9 mouse cellular contexts compared by ENCODE assay signal in the genomic region with DNA sequence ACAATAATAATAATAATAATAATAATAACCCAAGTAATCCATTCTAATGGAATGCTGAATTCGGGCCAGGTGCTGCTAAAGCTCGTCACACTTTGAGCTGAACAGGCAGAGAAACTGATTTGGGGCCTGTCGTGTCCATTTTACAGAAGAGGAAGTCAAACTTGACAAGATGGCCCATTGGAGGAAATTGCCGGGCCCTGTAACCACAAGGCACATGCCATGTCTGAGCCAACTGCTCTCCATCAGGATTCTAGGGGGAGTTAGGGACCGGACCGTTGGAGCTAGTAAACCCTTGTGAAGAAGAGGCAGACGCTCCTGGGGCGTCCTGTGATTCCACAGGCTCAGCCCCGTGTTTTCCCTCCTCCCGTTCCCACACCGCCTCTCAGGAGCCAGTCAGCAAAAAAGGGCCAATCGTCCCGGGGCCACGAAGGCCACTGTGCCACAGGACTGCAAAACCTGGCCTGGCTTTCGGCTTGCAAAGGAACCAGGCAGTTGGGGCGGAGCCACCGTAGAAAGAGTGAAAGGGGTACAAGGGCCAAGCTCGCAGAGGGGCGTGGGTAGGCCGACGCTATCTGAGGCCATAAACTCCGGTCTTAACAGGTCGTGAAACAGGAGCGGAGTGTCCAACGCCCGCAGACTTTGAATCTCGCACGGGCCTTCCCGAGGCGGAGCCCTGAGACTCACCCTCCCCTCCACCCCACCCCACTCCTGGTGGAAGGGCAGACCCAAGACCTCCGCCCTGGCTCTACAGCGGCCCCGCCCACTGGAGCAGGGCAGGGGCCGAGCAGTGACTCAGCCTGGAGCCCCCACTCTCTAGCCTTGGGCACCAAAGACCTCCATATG. TPM values are rescaled to one million over a fixed set of nuclear protein-coding genes. Genes with fewer than 3 reads are reported as not detected.
DNase-seq lines count a peak whose midpoint lies in the region; ATAC-seq and TF ChIP-seq lines count a peak whose summit lies in the region.
"Had no signal": no experiment of that assay in that cellular context is flagged by ENCODE, and none has a peak within 500 bp of the region (broad histone marks: within the 10 kb centered on the region; RNA-seq: fewer than 3 reads in every experiment).

No protein-coding gene starts in this region.

- H3K4me2 ChIP-seq in heart, postnatal 0 days (ENCODE audit: low read depth, low read length) = peak overlapping the region; percentile 62

- H3K4me1 ChIP-seq in heart, postnatal 0 days (ENCODE audit: control insufficient read depth, insufficient read depth) = peaks cover 4% of the 10 kb centered on the region

- peak overlapping the region; percentile 24 for H3K9ac ChIP-seq in heart, postnatal 0 days (replicated peaks; ENCODE audit: low read depth, low read length)

- 6% methylated on average over 34 of the region's 34 CpGs for WGBS in heart, postnatal 0 days

- H3K36me3 ChIP-seq in heart, postnatal 0 days (replicated peaks; ENCODE audit: control insufficient read depth, insufficient read depth, low read length) = no peaks in the 10 kb centered on the region

- H3K4me3 ChIP-seq in heart, postnatal 0 days (ENCODE audit: low read depth, low read length) = peak overlapping the region; percentile 40

- peak; percentile 67 for DNase-seq in ovary, adult 18-20 months (ENCODE audit: low spot score)
- DNase-seq in ovary, postnatal 10 days (ENCODE audit: low spot score) = no peak
- peak; percentile 82 for DNase-seq in embryo, embryonic 11 days
- peak; percentile 72 for DNase-seq in heart, postnatal 0 days (ENCODE audit: low spot score)
- DNase-seq in kidney, postnatal 4 days = peak; percentile 74 to 88
- DNase-seq in yolk sac, embryonic 10.5 days (ENCODE audit: low spot score) = peak; percentile 89
- DNase-seq in right cerebral cortex, postnatal 10 days (ENCODE audit: low spot score in 2 of 2) = no peak

- TF ChIP-seq EP300 in heart, postnatal 0 days (IDR thresholded peaks at IDR 0.05; ENCODE audit: low read depth) = no peak

- H3K27me3 ChIP-seq in heart, postnatal 0 days (ENCODE audit: control insufficient read depth, insufficient read depth, low read length) = peaks cover 38% of the 10 kb centered on the region; the same call in 1 of the 2 replicates

- peak; percentile 89 for ATAC-seq in heart, postnatal 0 days (ENCODE audit: insufficient read depth, low read depth)
- peak; percentile 79 for ATAC-seq in megakaryocyte progenitor cell, adult 5-6 weeks (replicated peaks; ENCODE audit: poor library complexity)

- H3K9me3 ChIP-seq in heart, postnatal 0 days (replicated peaks; ENCODE audit: control insufficient read depth, low read length) = no peaks in the 10 kb centered on the region

- TF ChIP-seq CTCF in heart, postnatal 0 days (IDR thresholded peaks at IDR 0.05; ENCODE audit: low read depth) = no peak

- H3K27ac ChIP-seq in heart, postnatal 0 days (ENCODE audit: low read depth) = no peak overlapping the region
- H3K27ac ChIP-seq: macrophage had no signal

RNA-seq across cellular contexts. Expression of a gene that starts 1.4 kb away (rescaled TPM):
- 19.0 and 110 TPM in 2 replicates for total RNA-seq in heart, postnatal 0 days (2014; rRNA removed; ENCODE audit: low replicate concordance)
- polyA plus RNA-seq in heart, postnatal 0 days (2015; fragmentation: Nextera tagmentation; extraction: Ambion mirVana) = 7.2 and 10.0 TPM in 2 replicates
- 0.12 and 0.73 TPM in 2 replicates for total RNA-seq in megakaryocyte progenitor cell, adult 5-6 weeks (2015)
- total RNA-seq in megakaryocyte progenitor cell, adult 5-6 weeks (2017) = 0.12 and 0.44 TPM in 2 replicates
- polyA plus RNA-seq: macrophage had no signal

RNA-seq across cellular contexts. Expression of a gene that starts 25.1 kb away (rescaled TPM):
- total RNA-seq in heart, postnatal 0 days (2014; rRNA removed; ENCODE audit: low replicate concordance) = 12.9 and 75.9 TPM in 2 replicates
- polyA plus RNA-seq in heart, postnatal 0 days (2015; fragmentation: Nextera tagmentation; extraction: Ambion mirVana) = 15.0 and 15.3 TPM in 2 replicates
- 7.9 and 11.8 TPM in 2 replicates for total RNA-seq in megakaryocyte progenitor cell, adult 5-6 weeks (2015)
- 12.0 and 14.6 TPM in 2 replicates for total RNA-seq in megakaryocyte progenitor cell, adult 5-6 weeks (2017)
- polyA plus RNA-seq: macrophage had no signal

RNA-seq across cellular contexts. Expression of a gene that starts 48.8 kb away (rescaled TPM):
- total RNA-seq in heart, postnatal 0 days (2014; rRNA removed; ENCODE audit: low replicate concordance) = not detected in 2 replicates
- polyA plus RNA-seq in heart, postnatal 0 days (2015; fragmentation: Nextera tagmentation; extraction: Ambion mirVana) = not detected in 2 replicates
- not detected in 2 replicates for total RNA-seq in megakaryocyte progenitor cell, adult 5-6 weeks (2015)
- not detected in 2 replicates for total RNA-seq in megakaryocyte progenitor cell, adult 5-6 weeks (2017)
- polyA plus RNA-seq: macrophage had no signal

Comparison
In these comparisons a context has a peak if more than half of its experiments do, and no peak if none do; other contexts are left out.
1. DNase-seq: peak in ovary, adult 18-20 months (single experiment), embryo, embryonic 11 days (single experiment), heart, postnatal 0 days (single experiment), kidney, postnatal 4 days (2 of 2) and yolk sac, embryonic 10.5 days (single experiment); none in ovary, postnatal 10 days (single experiment) and right cerebral cortex, postnatal 10 days (0 of 2).
2. RNA of a gene that starts 1.4 kb away (total RNA-seq): 19.0 to 110 TPM in heart, postnatal 0 days; 0.12 to 0.73 TPM in megakaryocyte progenitor cell, adult 5-6 weeks; every median in the first group is over 10 times any median in the second.